Mouse (Mus musculus): ENCODE results near the gene Slc9b2. TPM values are rescaled to one million over a fixed set of nuclear protein-coding genes. Genes with fewer than 3 reads are reported as not detected.
A peak's percentile ranks its signal among the peaks of the same experiment; 100 is the strongest.

Slc9b2 gene
- total RNA-seq, 2 experiments from 2014 or later: 2.9 to 3.2 TPM

DNA sequence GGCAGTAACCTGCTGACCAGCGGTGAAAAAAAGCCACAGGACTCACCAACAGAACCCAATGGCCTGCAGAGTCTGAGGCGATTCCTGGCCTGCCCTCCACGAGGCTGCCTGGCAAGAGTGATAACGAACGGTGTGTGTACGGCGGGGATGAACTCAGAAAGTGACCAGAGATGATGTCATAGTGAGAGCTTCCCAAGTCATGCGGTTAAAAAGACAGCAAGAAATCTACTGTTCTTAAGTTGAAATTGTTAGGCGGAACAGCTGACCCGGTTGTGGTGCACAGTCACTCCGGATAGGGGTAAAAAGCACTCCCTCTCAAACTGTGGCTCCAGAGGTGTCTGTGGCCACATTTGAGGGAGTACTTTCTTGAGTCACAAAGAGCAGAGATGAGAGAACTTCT lies 10.8 kb downstream of the Slc9b2 start:
- DNase-seq (ENCODE audit: low spot score in 2 of 2): no peak
- H3K4me3 ChIP-seq: no peak overlapping the region
- TF ChIP-seq CTCF (conservative IDR thresholded peaks at IDR 0.05): no peak
- H3K27ac ChIP-seq: no peak overlapping the region

- peak; percentile 8 to 32 for DNase-seq (ENCODE audit: low spot score in 2 of 2)
- TF ChIP-seq CTCF (conservative IDR thresholded peaks at IDR 0.05): no peak
Observed at GRCm38 (mm10) chr3:135324354-135324753, 16.9 kb downstream of the Slc9b2 start.

DNA sequence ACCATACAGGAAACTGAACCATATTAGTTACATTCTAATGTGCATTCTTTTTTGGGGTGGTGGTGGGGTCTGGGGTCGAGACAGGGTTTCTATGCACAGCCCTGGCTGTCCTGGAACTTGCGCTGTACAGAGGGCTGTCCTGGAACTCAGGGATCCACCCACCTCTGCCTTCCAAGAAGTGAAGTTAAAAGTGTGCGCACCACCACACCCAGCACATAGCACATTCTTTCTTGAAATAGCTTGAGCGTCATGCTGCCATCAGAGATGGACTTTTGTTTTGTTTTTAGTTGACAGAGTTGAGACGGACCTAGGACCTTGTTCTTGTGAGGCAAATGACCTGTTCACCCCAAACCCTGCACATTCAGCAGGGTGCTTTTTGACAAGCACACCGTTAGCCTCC lies 19.7 kb downstream of the Slc9b2 start:
- Histone ChIP-seq H3K27ac (no peak overlapping the region), H3K4me3 (no peak overlapping the region)
- no peak for TF ChIP-seq CTCF (conservative IDR thresholded peaks at IDR 0.05)

More at GRCm38 (mm10) chr3:135324354-135324753, 16.9 kb downstream of the Slc9b2 start:
- no peak overlapping the region for H3K4me3 ChIP-seq
- no peak overlapping the region for H3K27ac ChIP-seq

DNA sequence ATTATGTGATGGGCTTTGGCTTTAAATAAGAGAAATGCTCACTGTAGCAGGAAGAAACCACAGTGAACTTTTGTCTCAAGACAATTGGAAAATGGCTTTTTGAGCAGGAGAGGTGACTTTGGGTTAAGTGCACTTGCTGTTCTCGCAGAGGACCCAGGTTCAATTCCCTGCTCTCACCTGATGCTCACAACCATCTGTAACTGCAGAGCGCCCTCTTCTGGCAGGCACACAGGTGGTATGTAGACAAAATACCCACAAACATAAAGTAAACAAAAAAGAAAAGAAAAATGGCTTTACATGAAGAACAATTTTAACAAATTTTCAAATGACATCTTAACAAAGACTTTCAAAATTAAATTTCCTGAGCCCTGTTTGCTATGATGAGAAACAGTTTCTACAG lies 20.1 kb downstream of the Slc9b2 start:
- no peak for DNase-seq (ENCODE audit: low spot score in 2 of 2)
- H3K27ac ChIP-seq: no peak overlapping the region
- no peak overlapping the region for H3K4me3 ChIP-seq
- peak; percentile 50 for TF ChIP-seq CTCF (conservative IDR thresholded peaks at IDR 0.05)

More for the DNA sequence above, 19.7 kb downstream of the Slc9b2 start:
- no peak for DNase-seq (ENCODE audit: low spot score in 2 of 2)

- Histone ChIP-seq H3K27ac (no peak overlapping the region), H3K4me3 (no peak overlapping the region)
- DNase-seq (ENCODE audit: low spot score in 2 of 2): peak in 1 of 2 experiments; percentile 32
- TF ChIP-seq CTCF (conservative IDR thresholded peaks at IDR 0.05): peak; percentile 77
Observed at GRCm38 (mm10) chr3:135328560-135328959, 21.1 kb downstream of the Slc9b2 start.

GRCm38 (mm10) chr3:135332691-135333090 lies 25.2 kb downstream of the Slc9b2 start:
- Histone ChIP-seq H3K4me3 (no peak overlapping the region), H3K27ac (no peak overlapping the region)
- no peak for DNase-seq (ENCODE audit: low spot score in 2 of 2)
- TF ChIP-seq CTCF (conservative IDR thresholded peaks at IDR 0.05): no peak

GRCm38 (mm10) chr3:135333763-135334162 lies 26.3 kb downstream of the Slc9b2 start:
- no peak for DNase-seq (ENCODE audit: low spot score in 2 of 2)
- no peak overlapping the region for H3K27ac ChIP-seq
- TF ChIP-seq CTCF (conservative IDR thresholded peaks at IDR 0.05): no peak

DNA sequence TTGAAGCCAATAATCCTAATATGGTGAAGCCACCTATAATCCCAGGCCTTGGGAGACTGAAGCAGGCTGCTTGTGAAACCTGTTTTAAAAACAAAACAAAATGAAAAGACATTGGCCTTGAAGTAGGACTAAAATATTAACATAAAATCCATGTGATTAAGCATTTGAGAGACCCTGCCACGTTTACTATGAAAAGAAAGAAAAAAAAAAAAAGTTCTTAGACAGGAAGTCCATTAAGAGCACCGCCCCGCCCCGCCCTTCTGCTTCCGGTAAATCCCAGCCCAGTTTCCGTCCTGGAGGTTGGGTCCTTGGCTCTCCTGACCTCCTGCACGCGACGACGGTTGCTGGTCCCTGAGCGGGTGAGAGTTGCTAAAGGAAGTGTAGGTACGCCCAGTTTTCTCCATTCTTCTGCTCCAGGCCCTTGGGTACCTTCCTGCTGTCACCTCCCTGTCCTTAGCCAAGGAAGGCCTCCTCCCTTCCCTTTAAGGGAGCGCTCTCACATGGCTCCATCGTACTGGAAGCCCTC lies 40.3 kb downstream of the Slc9b2 start, which contains the start of gene Slc9b1:
Gene Slc9b1, plus strand, starts transcription at position 291 of the 526 bp plus-strand sequence.
- DNase-seq (ENCODE audit: low spot score in 2 of 2): no peak
- no peak for TF ChIP-seq CTCF (conservative IDR thresholded peaks at IDR 0.05)
- Histone ChIP-seq H3K4me3 (no peak within 1 kb of the TSS), H3K27ac (no peak within 1 kb of the TSS)

More at GRCm38 (mm10) chr3:135333763-135334162, 26.3 kb downstream of the Slc9b2 start:
- H3K4me3 ChIP-seq: no peak overlapping the region

DNA sequence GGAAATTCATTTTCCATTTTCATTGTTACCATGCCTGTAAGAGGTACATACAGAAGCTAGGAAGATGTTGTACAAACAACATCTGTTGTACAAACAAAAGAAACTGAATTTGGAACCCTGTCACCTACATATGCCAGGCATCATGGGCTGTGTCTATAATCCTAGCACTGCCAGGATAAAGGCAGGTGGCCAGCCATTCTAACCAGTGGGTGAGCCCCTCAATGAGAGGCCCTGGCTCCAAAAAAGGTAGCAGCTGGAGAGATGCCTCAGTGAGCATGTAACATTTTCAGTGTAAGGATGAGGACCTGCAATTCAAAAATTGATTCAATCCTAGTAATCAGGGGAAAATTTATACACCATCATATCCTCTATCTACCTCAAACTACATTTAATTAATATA lies 41.5 kb downstream of the Slc9b2 start:
- no peak overlapping the region for H3K4me3 ChIP-seq
- DNase-seq (ENCODE audit: low spot score in 2 of 2): no peak
- TF ChIP-seq CTCF (conservative IDR thresholded peaks at IDR 0.05): no peak
- H3K27ac ChIP-seq: no peak overlapping the region

- no peak for TF ChIP-seq CTCF (conservative IDR thresholded peaks at IDR 0.05)
- Histone ChIP-seq H3K27ac (no peak overlapping the region), H3K4me3 (no peak overlapping the region)
- no peak for DNase-seq (ENCODE audit: low spot score in 2 of 2)
Observed at GRCm38 (mm10) chr3:135351857-135352256, 44.4 kb downstream of the Slc9b2 start.

DNA sequence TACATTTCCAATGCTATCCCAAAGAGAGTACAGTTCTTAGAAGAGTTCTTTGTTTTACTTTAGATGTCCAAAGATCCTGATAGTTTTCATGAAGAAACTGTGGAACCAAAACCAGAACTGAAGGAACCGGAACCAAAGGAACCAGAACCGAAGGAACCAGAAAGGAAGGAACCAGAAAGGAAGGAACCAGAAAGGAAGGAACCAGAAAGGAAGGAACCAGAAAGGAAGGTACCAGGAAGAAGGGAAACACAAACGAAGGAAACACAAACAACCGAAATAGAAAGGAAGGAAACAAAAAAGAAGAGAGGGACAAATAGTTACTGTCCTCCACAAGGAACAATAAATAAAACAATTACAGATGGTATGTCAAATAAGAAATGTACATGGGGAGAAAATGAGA lies 49.9 kb downstream of the Slc9b2 start:
- H3K4me3 ChIP-seq: no peak overlapping the region
- H3K27ac ChIP-seq: no peak overlapping the region
- no peak for TF ChIP-seq CTCF (conservative IDR thresholded peaks at IDR 0.05)
- no peak for DNase-seq (ENCODE audit: low spot score in 2 of 2)

- no peak for TF ChIP-seq CTCF (conservative IDR thresholded peaks at IDR 0.05)
Observed at GRCm38 (mm10) chr3:135375836-135376235, 68.3 kb downstream of the Slc9b2 start.

GRCm38 (mm10) chr3:135377445-135377844 lies 69.9 kb downstream of the Slc9b2 start:
- no peak overlapping the region for H3K4me3 ChIP-seq
- no peak overlapping the region for H3K27ac ChIP-seq
- TF ChIP-seq CTCF (conservative IDR thresholded peaks at IDR 0.05): no peak
- DNase-seq (ENCODE audit: low spot score in 2 of 2): no peak

More at GRCm38 (mm10) chr3:135375836-135376235, 68.3 kb downstream of the Slc9b2 start:
- no peak overlapping the region for H3K4me3 ChIP-seq
- H3K27ac ChIP-seq: no peak overlapping the region
- DNase-seq (ENCODE audit: low spot score in 2 of 2): no peak

- H3K4me3 ChIP-seq: no peak overlapping the region
- no peak for TF ChIP-seq CTCF (conservative IDR thresholded peaks at IDR 0.05)
- H3K27ac ChIP-seq: no peak overlapping the region
- DNase-seq (ENCODE audit: low spot score in 2 of 2): no peak
Observed at GRCm38 (mm10) chr3:135379868-135380267, 72.4 kb downstream of the Slc9b2 start.

Measured in layer of hippocampus, adult 2 months (tissue).